Mouse (Mus musculus): Measurements from ENCODE around the gene Tom1. TPM values are rescaled to one million over a fixed set of nuclear protein-coding genes. Genes with fewer than 3 reads are reported as not detected.

Gene Tom1
- polyA plus RNA-seq, 1 experiment from 2014 or later = 24.9 TPM

GRCm38 (mm10) chr8:75034285-75034684 is 780 bp downstream of the Tom1 start:
- Histone ChIP-seq H3K9ac (replicated peaks; ENCODE audit: low read length) (peak overlapping the region; percentile 60), H3K4me1 (ENCODE audit: control insufficient read depth, insufficient read depth, low read length) (peaks cover 9% of the 10 kb centered on the region), H3K27ac (replicated peaks; ENCODE audit: low read depth, low read length) (peak overlapping the region; percentile 87; the same call in 1 of the 2 replicates), H3K4me3 (replicated peaks; ENCODE audit: low read depth, low read length) (peak overlapping the region; percentile 65), H3K9me3 (ENCODE audit: control insufficient read depth, low read length) (no peaks in the 10 kb centered on the region), H3K4me2 (ENCODE audit: low read length) (peak overlapping the region; percentile 88), H3K36me3 (ENCODE audit: control insufficient read depth, insufficient read depth, low read length) (peaks cover 18% of the 10 kb centered on the region), H3K27me3 (ENCODE audit: control insufficient read depth, insufficient read depth, low read length) (no peaks in the 10 kb centered on the region)
- DNase-seq (no peak), ATAC-seq (ENCODE audit: low FRiP score, low TSS enrichment) (no peak)
- 3% methylated on average over 17 of the region's 17 CpGs for WGBS

- no peak for ATAC-seq (ENCODE audit: low FRiP score, low TSS enrichment)
These were observed 2.1 kb downstream of the Tom1 start for GRCm38 (mm10) chr8:75035640-75036039.

DNA sequence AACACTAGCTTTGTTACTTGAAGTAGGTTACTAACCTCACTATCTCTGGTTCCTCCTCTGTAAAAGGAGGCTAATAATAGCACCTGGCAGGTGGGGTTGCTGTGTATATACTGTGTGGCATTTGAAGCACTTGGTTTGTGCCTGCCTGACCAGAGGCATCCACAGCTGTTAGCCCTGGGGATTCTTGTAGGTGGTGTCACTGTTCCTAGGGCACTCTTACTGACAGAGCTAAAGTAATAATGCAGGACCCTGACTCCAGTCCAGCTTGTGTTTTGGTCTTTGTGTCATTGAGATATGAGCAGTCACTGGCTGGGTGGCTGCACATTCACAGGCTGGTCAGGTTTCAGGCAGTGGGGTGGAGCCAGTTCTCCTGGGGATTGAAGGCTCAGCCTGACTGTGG is 5.0 kb downstream of the Tom1 start:
- Histone ChIP-seq H3K27ac (replicated peaks; ENCODE audit: low read depth, low read length) (no peak overlapping the region), H3K36me3 (ENCODE audit: control insufficient read depth, insufficient read depth, low read length) (no peaks in the 10 kb centered on the region), H3K4me1 (ENCODE audit: control insufficient read depth, insufficient read depth, low read length) (peaks cover 9% of the 10 kb centered on the region), H3K4me3 (replicated peaks; ENCODE audit: low read depth, low read length) (no peak overlapping the region), H3K4me2 (ENCODE audit: low read length) (no peak overlapping the region), H3K9ac (replicated peaks; ENCODE audit: low read length) (no peak overlapping the region), H3K27me3 (ENCODE audit: control insufficient read depth, insufficient read depth, low read length) (no peaks in the 10 kb centered on the region), H3K9me3 (ENCODE audit: control insufficient read depth, low read length) (no peaks in the 10 kb centered on the region)
- DNase-seq (no peak), ATAC-seq (ENCODE audit: low FRiP score, low TSS enrichment) (no peak)

More at GRCm38 (mm10) chr8:75035640-75036039, 2.1 kb downstream of the Tom1 start:
- Histone ChIP-seq H3K4me1 (ENCODE audit: control insufficient read depth, insufficient read depth, low read length) (peaks cover 9% of the 10 kb centered on the region), H3K4me2 (ENCODE audit: low read length) (no peak overlapping the region), H3K4me3 (replicated peaks; ENCODE audit: low read depth, low read length) (no peak overlapping the region), H3K9ac (replicated peaks; ENCODE audit: low read length) (no peak overlapping the region), H3K36me3 (ENCODE audit: control insufficient read depth, insufficient read depth, low read length) (peaks cover 6% of the 10 kb centered on the region), H3K9me3 (ENCODE audit: control insufficient read depth, low read length) (no peaks in the 10 kb centered on the region), H3K27me3 (ENCODE audit: control insufficient read depth, insufficient read depth, low read length) (no peaks in the 10 kb centered on the region), H3K27ac (replicated peaks; ENCODE audit: low read depth, low read length) (no peak overlapping the region)
- no peak for DNase-seq

- no peak overlapping the region for H3K27ac ChIP-seq (replicated peaks; ENCODE audit: low read depth, low read length)
- peaks cover 2% of the 10 kb centered on the region; the same call in 1 of the 2 replicates for H3K4me1 ChIP-seq (ENCODE audit: control insufficient read depth, insufficient read depth, low read length)
- no peak for ATAC-seq (ENCODE audit: low FRiP score, low TSS enrichment)
- DNase-seq = no peak
- no peaks in the 10 kb centered on the region for H3K27me3 ChIP-seq (ENCODE audit: control insufficient read depth, insufficient read depth, low read length)
- H3K36me3 ChIP-seq (ENCODE audit: control insufficient read depth, insufficient read depth, low read length) = no peaks in the 10 kb centered on the region
- H3K4me2 ChIP-seq (ENCODE audit: low read length) = no peak overlapping the region
- H3K9me3 ChIP-seq (ENCODE audit: control insufficient read depth, low read length) = no peaks in the 10 kb centered on the region
- WGBS = 77% methylated on average over 1 of the region's 1 CpGs
- no peak overlapping the region for H3K9ac ChIP-seq (replicated peaks; ENCODE audit: low read length)
- H3K4me3 ChIP-seq (replicated peaks; ENCODE audit: low read depth, low read length) = no peak overlapping the region
These were observed 6.2 kb downstream of the Tom1 start for GRCm38 (mm10) chr8:75039754-75040153.

DNA sequence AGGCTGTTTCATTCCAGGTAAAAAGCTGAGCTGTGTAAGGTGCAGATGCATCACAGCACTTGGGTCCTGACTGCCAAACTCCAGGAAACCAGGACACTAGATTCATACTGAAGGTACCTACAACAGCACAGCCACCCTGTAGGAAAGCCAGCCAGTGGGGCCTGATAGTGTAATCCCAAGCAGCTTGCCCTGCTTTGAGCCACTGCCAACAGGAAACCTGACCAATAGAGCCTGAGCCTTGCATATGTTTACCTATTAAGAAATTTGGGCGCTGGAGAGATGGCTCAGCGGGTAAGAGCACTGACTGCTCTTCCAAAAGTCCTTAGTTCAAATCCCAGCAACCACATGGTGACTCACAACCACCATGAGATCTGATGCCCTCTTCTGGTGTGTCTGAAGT is 8.7 kb downstream of the Tom1 start:
- 91% methylated on average over 2 of the region's 2 CpGs for WGBS
- H3K9me3 ChIP-seq (ENCODE audit: control insufficient read depth, low read length) = no peaks in the 10 kb centered on the region
- no peak overlapping the region for H3K4me2 ChIP-seq (ENCODE audit: low read length)
- no peak overlapping the region for H3K27ac ChIP-seq (replicated peaks; ENCODE audit: low read depth, low read length)
- DNase-seq (no peak), ATAC-seq (ENCODE audit: low FRiP score, low TSS enrichment) (no peak)
- no peaks in the 10 kb centered on the region for H3K4me1 ChIP-seq (ENCODE audit: control insufficient read depth, insufficient read depth, low read length)
- H3K36me3 ChIP-seq (ENCODE audit: control insufficient read depth, insufficient read depth, low read length) = no peaks in the 10 kb centered on the region
- H3K4me3 ChIP-seq (replicated peaks; ENCODE audit: low read depth, low read length) = no peak overlapping the region
- no peaks in the 10 kb centered on the region for H3K27me3 ChIP-seq (ENCODE audit: control insufficient read depth, insufficient read depth, low read length)
- no peak overlapping the region for H3K9ac ChIP-seq (replicated peaks; ENCODE audit: low read length)

GRCm38 (mm10) chr8:75042974-75043373 is 9.5 kb downstream of the Tom1 start:
- Histone ChIP-seq H3K4me3 (replicated peaks; ENCODE audit: low read depth, low read length) (no peak overlapping the region), H3K4me2 (ENCODE audit: low read length) (no peak overlapping the region), H3K36me3 (ENCODE audit: control insufficient read depth, insufficient read depth, low read length) (no peaks in the 10 kb centered on the region), H3K27ac (replicated peaks; ENCODE audit: low read depth, low read length) (no peak overlapping the region), H3K9me3 (ENCODE audit: control insufficient read depth, low read length) (no peaks in the 10 kb centered on the region), H3K4me1 (ENCODE audit: control insufficient read depth, insufficient read depth, low read length) (no peaks in the 10 kb centered on the region), H3K9ac (replicated peaks; ENCODE audit: low read length) (no peak overlapping the region), H3K27me3 (ENCODE audit: control insufficient read depth, insufficient read depth, low read length) (no peaks in the 10 kb centered on the region)
- no peak for ATAC-seq (ENCODE audit: low FRiP score, low TSS enrichment)
- DNase-seq = no peak
- 82% methylated on average over 1 of the region's 1 CpGs for WGBS

DNA sequence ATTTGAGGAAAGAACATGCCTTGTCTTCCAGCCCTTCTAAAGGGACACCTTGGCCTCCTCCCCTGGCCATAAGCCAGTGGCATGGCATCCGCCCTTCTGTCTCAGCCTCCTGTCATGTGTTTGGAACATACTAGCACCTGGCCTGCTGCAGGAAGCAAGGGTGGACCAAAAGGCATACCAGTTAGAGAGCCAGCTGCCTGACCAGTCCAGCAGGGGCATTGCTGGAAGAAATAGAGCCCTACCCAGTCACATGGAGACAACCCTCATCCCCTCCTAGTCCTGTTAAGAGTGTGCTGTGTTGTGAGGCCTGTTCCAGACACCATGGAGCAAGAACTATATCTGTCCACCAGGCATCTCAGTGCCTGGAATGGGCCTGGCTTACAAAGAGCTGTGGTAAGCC is 12.8 kb downstream of the Tom1 start:
- Histone ChIP-seq H3K9ac (replicated peaks; ENCODE audit: low read length) (no peak overlapping the region), H3K4me3 (replicated peaks; ENCODE audit: low read depth, low read length) (no peak overlapping the region), H3K36me3 (ENCODE audit: control insufficient read depth, insufficient read depth, low read length) (no peaks in the 10 kb centered on the region), H3K4me2 (ENCODE audit: low read length) (no peak overlapping the region), H3K9me3 (ENCODE audit: control insufficient read depth, low read length) (no peaks in the 10 kb centered on the region), H3K27ac (replicated peaks; ENCODE audit: low read depth, low read length) (no peak overlapping the region), H3K27me3 (ENCODE audit: control insufficient read depth, insufficient read depth, low read length) (no peaks in the 10 kb centered on the region), H3K4me1 (ENCODE audit: control insufficient read depth, insufficient read depth, low read length) (no peaks in the 10 kb centered on the region)
- 77% methylated on average over 1 of the region's 1 CpGs for WGBS
- ATAC-seq (ENCODE audit: low FRiP score, low TSS enrichment) (no peak), DNase-seq (no peak)

- DNase-seq = no peak
These were observed 14.3 kb downstream of the Tom1 start for GRCm38 (mm10) chr8:75047784-75048183.

GRCm38 (mm10) chr8:75053342-75053741 is 19.8 kb downstream of the Tom1 start:
- no peak overlapping the region for H3K27ac ChIP-seq (replicated peaks; ENCODE audit: low read depth, low read length)
- H3K36me3 ChIP-seq (ENCODE audit: control insufficient read depth, insufficient read depth, low read length) = 0 out of 2 replicates have a peak, but pooled peaks cover 5% of the 10 kb centered on the region
- H3K4me2 ChIP-seq (ENCODE audit: low read length) = no peak overlapping the region
- ATAC-seq (ENCODE audit: low FRiP score, low TSS enrichment) (no peak), DNase-seq (no peak)
- H3K9me3 ChIP-seq (ENCODE audit: control insufficient read depth, low read length) = no peaks in the 10 kb centered on the region
- H3K4me1 ChIP-seq (ENCODE audit: control insufficient read depth, insufficient read depth, low read length) = no peaks in the 10 kb centered on the region
- no peak overlapping the region for H3K9ac ChIP-seq (replicated peaks; ENCODE audit: low read length)
- WGBS = 93% methylated on average over 4 of the region's 4 CpGs
- no peaks in the 10 kb centered on the region for H3K27me3 ChIP-seq (ENCODE audit: control insufficient read depth, insufficient read depth, low read length)
- no peak overlapping the region for H3K4me3 ChIP-seq (replicated peaks; ENCODE audit: low read depth, low read length)

More at GRCm38 (mm10) chr8:75047784-75048183, 14.3 kb downstream of the Tom1 start:
- Histone ChIP-seq H3K4me2 (ENCODE audit: low read length) (no peak overlapping the region), H3K27me3 (ENCODE audit: control insufficient read depth, insufficient read depth, low read length) (no peaks in the 10 kb centered on the region), H3K4me1 (ENCODE audit: control insufficient read depth, insufficient read depth, low read length) (no peaks in the 10 kb centered on the region), H3K4me3 (replicated peaks; ENCODE audit: low read depth, low read length) (no peak overlapping the region), H3K9ac (replicated peaks; ENCODE audit: low read length) (no peak overlapping the region), H3K36me3 (ENCODE audit: control insufficient read depth, insufficient read depth, low read length) (0 out of 2 replicates have a peak, but pooled peaks cover 4% of the 10 kb centered on the region), H3K27ac (replicated peaks; ENCODE audit: low read depth, low read length) (no peak overlapping the region), H3K9me3 (ENCODE audit: control insufficient read depth, low read length) (no peaks in the 10 kb centered on the region)
- no peak for ATAC-seq (ENCODE audit: low FRiP score, low TSS enrichment)
- WGBS = 93% methylated on average over 3 of the region's 3 CpGs
